Mouse (Mus musculus): ENCODE measurements at regions not wholly inside any gene's neighbourhood (a gene's known extent, or its start where the extent isn't known, plus 50 kb on each side); places are given as distances from the start of the nearest gene placed in this dataset.

DNA sequence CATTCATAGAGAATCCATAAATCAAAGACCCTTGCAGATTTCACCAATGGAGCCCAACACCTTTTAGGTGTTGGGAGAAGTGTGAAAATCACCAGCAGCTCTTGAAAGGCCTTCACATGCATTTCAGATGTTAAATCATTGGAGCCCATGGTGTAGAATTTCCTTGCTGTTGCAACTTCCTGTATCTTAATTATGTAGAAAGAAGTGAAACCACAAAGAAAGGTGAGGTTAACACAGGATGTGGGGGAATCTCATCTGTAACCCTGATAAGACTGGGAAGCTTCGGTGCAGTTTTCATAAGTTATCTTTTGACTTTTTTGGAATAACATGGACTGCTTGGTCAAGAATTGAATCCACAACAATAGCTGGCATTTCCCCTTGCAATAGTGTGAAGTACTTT, 75.5 kb upstream of the Inhba start:
- Histone ChIP-seq H3K4me1 (replicated peaks; ENCODE audit: control insufficient read depth in 2 of 2, insufficient read depth in 2 of 2, low read length in 1 of 2) (no peaks in the 10 kb centered on the region), H3K27ac (no peak overlapping the region), H3K9me3 (ENCODE audit: control insufficient read depth, low read length) (no peaks in the 10 kb centered on the region), H3K9ac (replicated peaks) (no peak overlapping the region), H3K4me3 (ENCODE audit: insufficient read depth in 1 of 2, low read depth in 2 of 2, low read length in 2 of 2) (no peak overlapping the region), H3K36me3 (replicated peaks; ENCODE audit: control insufficient read depth, insufficient read depth, low read depth) (no peaks in the 10 kb centered on the region), H3K4me2 (ENCODE audit: low read depth) (no peak overlapping the region), H3K27me3 (ENCODE audit: control insufficient read depth, insufficient read depth, low read length) (no peaks in the 10 kb centered on the region)
- ATAC-seq (ENCODE audit: insufficient read depth) (no peak), DNase-seq (ENCODE audit: low read depth in 3 of 3, low spot score in 3 of 3) (no peak)
- WGBS (ENCODE audit: insufficient replicate concordance): 14% methylated on average over 1 of the region's 1 CpGs
- TF ChIP-seq CTCF (IDR thresholded peaks at IDR 0.05; ENCODE audit: low read depth): no peak
- TF ChIP-seq EP300 (IDR thresholded peaks at IDR 0.05; ENCODE audit: low read depth): no peak

- Histone ChIP-seq H3K4me1 (replicated peaks; ENCODE audit: control insufficient read depth in 2 of 2, insufficient read depth in 2 of 2, low read length in 1 of 2) (no peaks in the 10 kb centered on the region), H3K27ac (no peak overlapping the region), H3K4me2 (ENCODE audit: low read depth) (no peak overlapping the region), H3K36me3 (replicated peaks; ENCODE audit: control insufficient read depth, insufficient read depth, low read depth) (no peaks in the 10 kb centered on the region), H3K4me3 (ENCODE audit: insufficient read depth in 1 of 2, low read depth in 2 of 2, low read length in 2 of 2) (no peak overlapping the region), H3K9ac (replicated peaks) (no peak overlapping the region), H3K27me3 (ENCODE audit: control insufficient read depth, insufficient read depth, low read length) (no peaks in the 10 kb centered on the region), H3K9me3 (ENCODE audit: control insufficient read depth, low read length) (no peaks in the 10 kb centered on the region)
- no peak for ATAC-seq (ENCODE audit: insufficient read depth)
- no peak for TF ChIP-seq CTCF (IDR thresholded peaks at IDR 0.05; ENCODE audit: low read depth)
- no peak for TF ChIP-seq EP300 (IDR thresholded peaks at IDR 0.05; ENCODE audit: low read depth)
- 54% methylated on average over 4 of the region's 4 CpGs for WGBS (ENCODE audit: insufficient replicate concordance)
- DNase-seq (ENCODE audit: low read depth in 3 of 3, low spot score in 3 of 3): no peak
These were observed 61.5 kb upstream of the Inhba start for GRCm38 (mm10) chr13:15950143-15950542.

GRCm38 (mm10) chr13:15950885-15951610, 60.6 kb upstream of the Inhba start:
- Histone ChIP-seq H3K27me3 (ENCODE audit: control insufficient read depth, insufficient read depth, low read length) (no peaks in the 10 kb centered on the region), H3K27ac (no peak overlapping the region), H3K36me3 (replicated peaks; ENCODE audit: control insufficient read depth, insufficient read depth, low read depth) (no peaks in the 10 kb centered on the region), H3K9me3 (ENCODE audit: control insufficient read depth, low read length) (no peaks in the 10 kb centered on the region), H3K4me1 (replicated peaks; ENCODE audit: control insufficient read depth in 2 of 2, insufficient read depth in 2 of 2, low read length in 1 of 2) (no peaks in the 10 kb centered on the region), H3K9ac (replicated peaks) (no peak overlapping the region), H3K4me2 (ENCODE audit: low read depth) (no peak overlapping the region), H3K4me3 (ENCODE audit: insufficient read depth in 1 of 2, low read depth in 2 of 2, low read length in 2 of 2) (no peak overlapping the region)
- no peak for TF ChIP-seq EP300 (IDR thresholded peaks at IDR 0.05; ENCODE audit: low read depth)
- no peak for TF ChIP-seq CTCF (IDR thresholded peaks at IDR 0.05; ENCODE audit: low read depth)
- DNase-seq (ENCODE audit: low read depth in 3 of 3, low spot score in 3 of 3) (no peak), ATAC-seq (ENCODE audit: insufficient read depth) (no peak)
- WGBS (ENCODE audit: insufficient replicate concordance): 39% methylated on average over 3 of the region's 3 CpGs

All from liver, embryonic 14.5 days (tissue).